Mouse (Mus musculus): Measurements from ENCODE around the gene Mtf2.

DNA sequence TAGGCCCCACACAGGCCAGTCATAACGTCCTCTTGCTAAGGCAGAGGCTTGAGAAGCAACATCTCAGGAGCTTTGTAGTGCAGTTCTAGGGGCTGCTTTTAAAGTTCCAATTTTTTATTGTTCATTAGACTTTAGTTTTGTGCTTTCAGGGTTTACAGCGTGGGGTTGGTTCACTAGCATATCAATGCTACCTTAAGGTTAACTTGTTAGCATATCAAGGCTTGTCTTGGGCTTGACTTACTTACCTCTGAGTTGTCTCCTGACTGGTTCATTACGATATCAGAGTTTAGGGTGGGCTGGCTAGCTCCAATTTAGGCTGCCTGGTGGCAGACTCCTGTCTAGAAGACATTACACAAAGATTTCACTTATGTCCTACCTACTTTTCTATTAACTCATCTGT, 32.2 kb downstream of the Mtf2 start:
- TF ChIP-seq CTCF (IDR thresholded peaks at IDR 0.05; ENCODE audit: low read depth, low read length): no peak
- no peak for TF ChIP-seq POLR2A (IDR thresholded peaks at IDR 0.05; ENCODE audit: extremely low read depth, insufficient read depth, low read length)

Measured in liver, adult 2 months (tissue).